Mouse (Mus musculus) inflammation-experienced regulatory T-cells, adult 16 weeks (primary cell): ENCODE results near the gene Aspdh. TPM values are rescaled to one million over a fixed set of nuclear protein-coding genes. Genes with fewer than 3 reads are reported as not detected.

ENCODE experiments used
- polyA plus RNA-seq: library from polyadenylated mRNA; unstranded; fragments of 100-300 nt; shearing (Covaris generic); gene quantifications from one replicate; pipeline ENCODE4 v1.2.1, GENCODE M21; 2017

The Aspdh gene
- polyA plus RNA-seq: not detected

GRCm38 (mm10) chr7:44465111-44465510 is at the start of gene Aspdh:
Gene Aspdh, plus strand, starts transcription at chr7:44465391.

GRCm38 (mm10) chr7:44428968-44429521 is 36.1 kb upstream of the Aspdh start, which contains the start of gene Lrrc4b:
Gene Lrrc4b, plus strand, starts transcription at chr7:44429018.

GRCm38 (mm10) chr7:44467811-44468411 is 2.7 kb downstream of the Aspdh start, which contains the start of gene Josd2:
Gene Josd2, plus strand, starts transcription at chr7:44467980.

GRCm38 (mm10) chr7:44495992-44496770 is 31.0 kb downstream of the Aspdh start, which contains the start of the genes Emc10 and Fam71e1:
Gene Emc10, minus strand, starts transcription at chr7:44496529.
Gene Fam71e1, plus strand, starts transcription at chr7:44496581.

Other genes starting within 250 kb of the Aspdh start
- gene Klk1b5, start 249.4 kb upstream of the Aspdh start, polyA plus RNA-seq: not detected
- not detected for gene Klk1, start 240.0 kb upstream of the Aspdh start, polyA plus RNA-seq
- not detected for gene Gm36864, start 229.2 kb upstream of the Aspdh start, polyA plus RNA-seq
- gene 1700028J19Rik, start 218.7 kb upstream of the Aspdh start, polyA plus RNA-seq: 1.4 TPM
- gene 2410002F23Rik, start 218.7 kb upstream of the Aspdh start, polyA plus RNA-seq: 201 TPM
- 0.27 TPM for gene Acp4, start 208.0 kb upstream of the Aspdh start, polyA plus RNA-seq
- not detected for gene Gm15517, start 203.9 kb upstream of the Aspdh start, polyA plus RNA-seq
- gene Clec11a, start 158.5 kb upstream of the Aspdh start, polyA plus RNA-seq: 0.45 TPM
- 0.26 TPM for gene Shank1, start 155.1 kb upstream of the Aspdh start, polyA plus RNA-seq
- gene Syt3, start 81.3 kb upstream of the Aspdh start, polyA plus RNA-seq: 0.43 TPM
- gene 1700008O03Rik, start 79.6 kb upstream of the Aspdh start, polyA plus RNA-seq: 1.3 TPM
- not detected for gene Lrrc4b, start 36.4 kb upstream of the Aspdh start, polyA plus RNA-seq
- gene Josd2, start 2.6 kb downstream of the Aspdh start, polyA plus RNA-seq: 137 TPM
- gene Emc10, start 31.1 kb downstream of the Aspdh start, polyA plus RNA-seq: 187 TPM
- 1.1 TPM for gene Fam71e1, start 31.2 kb downstream of the Aspdh start, polyA plus RNA-seq
- 0.11 TPM for gene Mybpc2, start 59.3 kb downstream of the Aspdh start, polyA plus RNA-seq
- 3.6 TPM for gene Spib, start 66.7 kb downstream of the Aspdh start, polyA plus RNA-seq
- 81.1 TPM for gene Pold1, start 83.5 kb downstream of the Aspdh start, polyA plus RNA-seq
- gene Nr1h2, start 88.6 kb downstream of the Aspdh start, polyA plus RNA-seq: 160 TPM
- gene Napsa, start 107.0 kb downstream of the Aspdh start, polyA plus RNA-seq: 2.7 TPM
- not detected for gene Kcnc3, start 125.3 kb downstream of the Aspdh start, polyA plus RNA-seq
- not detected for gene Myh14, start 205.5 kb downstream of the Aspdh start, polyA plus RNA-seq
- gene Izumo2, start 243.4 kb downstream of the Aspdh start, polyA plus RNA-seq: not detected